ENCODE assay signal across 7 mouse cellular contexts in genomic region chr6:29767813-29768660, GRCm38 (mm10). TPM values are rescaled to one million over a fixed set of nuclear protein-coding genes. Genes with fewer than 3 reads are reported as not detected.
DNase-seq lines count a peak whose midpoint lies in the region; ATAC-seq and TF ChIP-seq lines count a peak whose summit lies in the region.

Ahcyl2 (plus strand) TSS chr6:29768011.

- peak; percentile 93 for TF ChIP-seq POLR2A in kidney, adult 2 months (IDR thresholded peaks at IDR 0.05; ENCODE audit: low read depth, low read length)
- peak; percentile 90 for TF ChIP-seq POLR2A in spleen, adult 2 months (IDR thresholded peaks at IDR 0.05; ENCODE audit: low read depth, low read length)

- 0 out of 2 replicates have a peak, but pooled peaks cover 9% of the 10 kb centered on the region for H3K4me1 ChIP-seq in embryonic facial prominence, embryonic 12.5 days
- peaks cover 11% of the 10 kb centered on the region for H3K4me1 ChIP-seq in kidney, adult 2 months (ENCODE audit: control insufficient read depth, insufficient read depth, low read length)
- peaks cover 18% of the 10 kb centered on the region; the same call in 1 of the 2 replicates for H3K4me1 ChIP-seq in limb, embryonic 12.5 days (replicated peaks)
- H3K4me1 ChIP-seq in midbrain, embryonic 15.5 days, result peaks cover 20% of the 10 kb centered on the region
- no peaks in the 10 kb centered on the region for H3K4me1 ChIP-seq in spleen, adult 2 months (ENCODE audit: control insufficient read depth, insufficient read depth, insufficient read length)

- no peaks in the 10 kb centered on the region for H3K36me3 ChIP-seq in embryonic facial prominence, embryonic 12.5 days
- H3K36me3 ChIP-seq in kidney, adult 2 months (ENCODE audit: control insufficient read depth, insufficient read depth, low read length), result no peaks in the 10 kb centered on the region
- H3K36me3 ChIP-seq in limb, embryonic 12.5 days, result no peaks in the 10 kb centered on the region; the same call in 1 of the 2 replicates
- H3K36me3 ChIP-seq in midbrain, embryonic 15.5 days (replicated peaks), result no peaks in the 10 kb centered on the region
- H3K36me3 ChIP-seq in spleen, adult 2 months (ENCODE audit: control insufficient read depth, insufficient read depth, low read length), result no peaks in the 10 kb centered on the region

- no peaks in the 10 kb centered on the region for H3K27me3 ChIP-seq in embryonic facial prominence, embryonic 12.5 days
- H3K27me3 ChIP-seq in kidney, adult 2 months (replicated peaks; ENCODE audit: control insufficient read depth, insufficient read depth, low read length), result no peaks in the 10 kb centered on the region
- H3K27me3 ChIP-seq in limb, embryonic 12.5 days, result no peaks in the 10 kb centered on the region
- no peaks in the 10 kb centered on the region for H3K27me3 ChIP-seq in midbrain, embryonic 15.5 days (replicated peaks)
- H3K27me3 ChIP-seq in spleen, adult 2 months (ENCODE audit: control insufficient read depth, insufficient read depth, low read length), result no peaks in the 10 kb centered on the region; the same call in 1 of the 2 replicates

- 1% methylated on average over 55 of the region's 61 CpGs for WGBS in embryonic facial prominence, embryonic 12.5 days
- WGBS in kidney, adult 2 months, result under 1% methylated on average over 57 of the region's 61 CpGs
- WGBS in limb, embryonic 12.5 days, result under 1% methylated on average over 59 of the region's 61 CpGs
- under 1% methylated on average over 50 of the region's 61 CpGs for WGBS in midbrain, embryonic 15.5 days
- WGBS in spleen, adult 2 months, result under 1% methylated on average over 48 of the region's 61 CpGs

- peak; percentile 97 for DNase-seq in adrenal gland, postnatal 25 days
- peak; percentile 94 to 99 for DNase-seq in heart, adult 18-20 months
- peak; percentile 99 for DNase-seq in kidney, adult 2 months
- peak; percentile 95 to 97 for DNase-seq in spleen, adult 2 months (ENCODE audit: low read depth in 1 of 2, low spot score in 2 of 2)

- no peak for TF ChIP-seq CTCF in kidney, adult 2 months (conservative IDR thresholded peaks at IDR 0.05; ENCODE audit: insufficient read depth, insufficient read length, low read depth, low read length)
- TF ChIP-seq CTCF in spleen, adult 2 months (IDR thresholded peaks at IDR 0.05; ENCODE audit: extremely low read depth, insufficient read depth, insufficient read length, insufficient replicate concordance), result no peak

- no peaks in the 10 kb centered on the region for H3K9me3 ChIP-seq in embryonic facial prominence, embryonic 12.5 days
- no peaks in the 10 kb centered on the region for H3K9me3 ChIP-seq in limb, embryonic 12.5 days
- H3K9me3 ChIP-seq in midbrain, embryonic 15.5 days, result no peaks in the 10 kb centered on the region

- H3K27ac ChIP-seq in embryonic facial prominence, embryonic 12.5 days, result peak within 1 kb of the TSS; percentile 83
- H3K27ac ChIP-seq in kidney, adult 2 months (ENCODE audit: insufficient read depth, low read depth, low read length), result peak within 1 kb of the TSS; percentile 80
- H3K27ac ChIP-seq in limb, embryonic 12.5 days, result peak within 1 kb of the TSS; percentile 94
- peak within 1 kb of the TSS; percentile 95 for H3K27ac ChIP-seq in midbrain, embryonic 15.5 days
- H3K27ac ChIP-seq in spleen, adult 2 months (ENCODE audit: insufficient read depth, low read length), result peak within 1 kb of the TSS; percentile 85

- peak; percentile 97 for ATAC-seq in embryonic facial prominence, embryonic 12.5 days (ENCODE audit: insufficient number of reproducible peaks, insufficient read depth, low FRiP score, low TSS enrichment)
- peak; percentile 95 for ATAC-seq in limb, embryonic 12.5 days (ENCODE audit: insufficient number of reproducible peaks, insufficient read depth, low FRiP score, low TSS enrichment, low read depth)
- peak; percentile 98 for ATAC-seq in midbrain, embryonic 15.5 days (replicated peaks)

- H3K9ac ChIP-seq in embryonic facial prominence, embryonic 12.5 days, result peak within 1 kb of the TSS; percentile 73
- peak within 1 kb of the TSS; percentile 84 for H3K9ac ChIP-seq in limb, embryonic 12.5 days (replicated peaks)
- peak within 1 kb of the TSS; percentile 87 for H3K9ac ChIP-seq in midbrain, embryonic 15.5 days

- peak within 1 kb of the TSS; percentile 68 for H3K4me3 ChIP-seq in embryonic facial prominence, embryonic 12.5 days
- H3K4me3 ChIP-seq in kidney, adult 2 months (ENCODE audit: insufficient read depth, low read depth, low read length), result peak within 1 kb of the TSS; percentile 75
- H3K4me3 ChIP-seq in limb, embryonic 12.5 days (replicated peaks), result peak within 1 kb of the TSS; percentile 83
- peak within 1 kb of the TSS; percentile 97 for H3K4me3 ChIP-seq in midbrain, embryonic 15.5 days
- peak within 1 kb of the TSS; percentile 97 for H3K4me3 ChIP-seq in spleen, adult 2 months (ENCODE audit: extremely low read depth, insufficient read depth, insufficient read length)

- H3K4me2 ChIP-seq in embryonic facial prominence, embryonic 12.5 days (replicated peaks), result peak within 1 kb of the TSS; percentile 60
- peak within 1 kb of the TSS; percentile 67 for H3K4me2 ChIP-seq in limb, embryonic 12.5 days
- peak within 1 kb of the TSS; percentile 58 for H3K4me2 ChIP-seq in midbrain, embryonic 15.5 days

RNA-seq across cellular contexts. Expression of gene Ahcyl2, which starts in this region (rescaled TPM):
- total RNA-seq in adrenal gland, postnatal 25 days (2021), result 137 and 156 TPM in 2 replicates
- polyA plus RNA-seq in embryonic facial prominence, embryonic 12.5 days (2016; fragmentation: Nextera tagmentation; extraction: Ambion mirVana), result 20.5 and 21.4 TPM in 2 replicates
- total RNA-seq in heart, adult 18-20 months (2021), result 10 to 100 TPM; 21.8 to 24.2 TPM
- polyA plus RNA-seq in kidney, adult 2 months (2012; rRNA removed), result 107 and 122 TPM in 2 replicates
- 23.8 and 23.9 TPM in 2 replicates for polyA plus RNA-seq in limb, embryonic 12.5 days (2016; fragmentation: Nextera tagmentation; extraction: Ambion mirVana)
- polyA plus RNA-seq in midbrain, embryonic 15.5 days (2015; fragmentation: Nextera tagmentation; extraction: Ambion mirVana), result 18.0 and 20.6 TPM in 2 replicates
- polyA plus RNA-seq in spleen, adult 2 months (2012; rRNA removed), result 9.4 and 10.7 TPM in 2 replicates

Comparison
In these comparisons a context has a peak if more than half of its experiments do, and no peak if none do; other contexts are left out.
1. Peak in every context shown above with its lines: DNase-seq, ATAC-seq, H3K4me3 ChIP-seq and H3K27ac ChIP-seq.